Comparison of ENCODE assay signal across 17 mouse cellular contexts in the genomic region with DNA sequence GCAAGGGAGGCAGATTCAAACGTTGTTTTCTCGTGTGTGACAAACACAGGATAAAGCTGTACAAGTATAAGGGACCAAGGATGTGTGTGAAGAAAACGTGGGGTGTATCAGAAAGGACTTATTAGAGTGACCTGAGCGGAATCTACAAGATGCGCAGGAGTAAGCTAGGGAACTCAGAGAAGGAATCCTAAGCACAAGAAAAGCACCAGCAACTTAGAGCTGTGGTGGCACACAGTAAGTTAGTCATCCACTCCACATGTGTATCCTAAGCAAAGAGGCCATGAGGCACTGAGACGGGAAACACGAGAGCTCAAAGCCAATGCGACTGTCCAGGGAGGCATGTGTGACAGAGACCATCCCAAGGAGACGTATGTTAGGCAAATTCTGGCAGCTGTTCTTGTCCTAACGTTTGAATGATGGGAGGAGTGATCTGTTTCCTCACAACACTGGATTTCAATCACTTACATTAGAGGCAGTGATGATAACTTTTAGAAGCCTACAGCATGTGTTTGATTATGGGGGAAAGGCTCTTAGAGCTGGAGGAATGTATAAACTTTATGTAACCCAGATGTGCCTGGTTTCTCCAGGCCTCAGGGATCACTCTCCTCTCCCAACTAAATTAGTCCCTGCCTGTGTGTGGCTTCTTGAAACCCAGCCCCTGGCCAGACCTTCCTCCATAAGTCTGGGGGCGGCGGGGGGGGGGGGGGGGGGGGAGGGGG. TPM values are rescaled to one million over a fixed set of nuclear protein-coding genes. Genes with fewer than 3 reads are reported as not detected.
DNase-seq lines count a peak whose midpoint lies in the region; ATAC-seq lines count a peak whose summit lies in the region.
"Had no signal": no experiment of that assay in that cellular context is flagged by ENCODE, and none has a peak within 500 bp of the region (broad histone marks: within the 10 kb centered on the region; RNA-seq: fewer than 3 reads in every experiment).

No protein-coding gene starts in this region.

- no peak overlapping the region for H3K9ac ChIP-seq in kidney, embryonic 16.5 days (replicated peaks; ENCODE audit: low read length)
- no peak overlapping the region for H3K9ac ChIP-seq in stomach, embryonic 15.5 days
- no peak overlapping the region for H3K9ac ChIP-seq in midbrain, embryonic 13.5 days (replicated peaks)

- no peaks in the 10 kb centered on the region for H3K9me3 ChIP-seq in kidney, embryonic 16.5 days (ENCODE audit: low read length)
- H3K9me3 ChIP-seq in stomach, embryonic 15.5 days, result no peaks in the 10 kb centered on the region
- H3K9me3 ChIP-seq in midbrain, embryonic 13.5 days, result no peaks in the 10 kb centered on the region

- H3K27me3 ChIP-seq in kidney, embryonic 16.5 days (ENCODE audit: insufficient read depth, low read length), result no peaks in the 10 kb centered on the region
- H3K27me3 ChIP-seq in stomach, embryonic 15.5 days (replicated peaks), result no peaks in the 10 kb centered on the region
- H3K27me3 ChIP-seq in midbrain, embryonic 13.5 days, result no peaks in the 10 kb centered on the region

- H3K4me2 ChIP-seq in kidney, embryonic 16.5 days (replicated peaks; ENCODE audit: low read depth, low read length), result no peak overlapping the region
- no peak overlapping the region for H3K4me2 ChIP-seq in stomach, embryonic 15.5 days
- no peak overlapping the region for H3K4me2 ChIP-seq in midbrain, embryonic 13.5 days (replicated peaks)

- WGBS in kidney, embryonic 16.5 days, result 48% methylated on average over 10 of the region's 12 CpGs
- WGBS in stomach, embryonic 15.5 days, result 43% methylated on average over 10 of the region's 12 CpGs
- 63% methylated on average over 10 of the region's 12 CpGs for WGBS in midbrain, embryonic 13.5 days

- ATAC-seq in kidney, embryonic 16.5 days (ENCODE audit: low FRiP score, low TSS enrichment), result no peak
- no peak for ATAC-seq in stomach, embryonic 15.5 days (ENCODE audit: insufficient read depth, low FRiP score, low read depth)
- no peak for ATAC-seq in frontal cortex, adult (ENCODE audit: low TSS enrichment)
- no peak for ATAC-seq in megakaryocyte, adult 5-6 weeks (ENCODE audit: poor library complexity, severe bottlenecking)
- no peak for ATAC-seq in midbrain, embryonic 13.5 days

- H3K36me3 ChIP-seq in kidney, embryonic 16.5 days (ENCODE audit: insufficient read depth, low read length), result 0 out of 2 replicates have a peak, but pooled peaks cover 6% of the 10 kb centered on the region
- no peaks in the 10 kb centered on the region for H3K36me3 ChIP-seq in stomach, embryonic 15.5 days
- H3K36me3 ChIP-seq in midbrain, embryonic 13.5 days, result peaks cover 7% of the 10 kb centered on the region

- no peak overlapping the region for H3K4me3 ChIP-seq in kidney, embryonic 16.5 days (ENCODE audit: low read length)
- no peak overlapping the region for H3K4me3 ChIP-seq in stomach, embryonic 15.5 days (replicated peaks)
- H3K4me3 ChIP-seq in midbrain, embryonic 13.5 days (replicated peaks), result no peak overlapping the region

- peaks cover 11% of the 10 kb centered on the region for H3K4me1 ChIP-seq in kidney, embryonic 16.5 days (ENCODE audit: insufficient read depth, low read length)
- H3K4me1 ChIP-seq in stomach, embryonic 15.5 days, result peaks cover 6% of the 10 kb centered on the region; the same call in 1 of the 2 replicates
- H3K4me1 ChIP-seq in midbrain, embryonic 13.5 days (replicated peaks), result peaks cover 13% of the 10 kb centered on the region

- peak overlapping the region; percentile 55; the same call in 1 of the 2 replicates for H3K27ac ChIP-seq in kidney, embryonic 16.5 days (ENCODE audit: low read length)
- peak overlapping the region; percentile 59; the same call in 1 of the 2 replicates for H3K27ac ChIP-seq in stomach, embryonic 15.5 days
- H3K27ac ChIP-seq in midbrain, embryonic 13.5 days, result no peak overlapping the region

- no peak for DNase-seq in kidney, postnatal 36 days
- peak; percentile 78 for DNase-seq in embryo, embryonic 11 days
- DNase-seq in hindlimb bud, embryonic 11.5 days (ENCODE audit: extremely low spot score, low read depth, low spot score), result peak; percentile 97
- DNase-seq: cerebellum, adult 9-11 months; lung, adult 18-20 months; retina, postnatal 1 day; thymus, postnatal 25 days had no signal

RNA-seq across cellular contexts. Expression of a gene that starts 2.3 kb away (rescaled TPM):
- polyA plus RNA-seq in kidney, embryonic 16.5 days (2015; fragmentation: Nextera tagmentation; extraction: Ambion mirVana), result 26.2 and 27.1 TPM in 2 replicates
- polyA plus RNA-seq in stomach, embryonic 15.5 days (2015; fragmentation: Nextera tagmentation; extraction: Ambion mirVana), result 17.7 and 19.7 TPM in 2 replicates
- 10.3 and 10.5 TPM in 2 replicates for total RNA-seq in megakaryocyte, adult 5-6 weeks (2015)
- total RNA-seq in megakaryocyte, adult 5-6 weeks (2017), result 14.6 and 24.0 TPM in 2 replicates
- 22.1 and 25.7 TPM in 2 replicates for polyA plus RNA-seq in midbrain, embryonic 13.5 days (2015; fragmentation: Nextera tagmentation; extraction: Ambion mirVana)

RNA-seq across cellular contexts. Expression of a gene that starts 33.1 kb away (rescaled TPM):
- polyA plus RNA-seq in kidney, embryonic 16.5 days (2015; fragmentation: Nextera tagmentation; extraction: Ambion mirVana), result not detected in 2 replicates
- polyA plus RNA-seq in stomach, embryonic 15.5 days (2015; fragmentation: Nextera tagmentation; extraction: Ambion mirVana), result not detected in 2 replicates
- not detected in 2 replicates for total RNA-seq in megakaryocyte, adult 5-6 weeks (2015)
- total RNA-seq in megakaryocyte, adult 5-6 weeks (2017), result not detected in 2 replicates
- polyA plus RNA-seq in midbrain, embryonic 13.5 days (2015; fragmentation: Nextera tagmentation; extraction: Ambion mirVana), result 0.16 TPM in 1 of 2 replicates, not detected in the other
- total RNA-seq: granulocyte monocyte progenitor cell, adult 5-6 weeks; heart, postnatal 25 days; left cerebral cortex, postnatal 25 days; megakaryocyte-erythroid progenitor cell, adult 5-6 weeks had no signal
- polyA plus RNA-seq: kidney, embryonic 14.5 days had no signal

RNA-seq across cellular contexts. Expression of a gene that starts 44.8 kb away (rescaled TPM):
- not detected in 2 replicates for polyA plus RNA-seq in kidney, embryonic 16.5 days (2015; fragmentation: Nextera tagmentation; extraction: Ambion mirVana)
- polyA plus RNA-seq in stomach, embryonic 15.5 days (2015; fragmentation: Nextera tagmentation; extraction: Ambion mirVana), result not detected in 2 replicates
- total RNA-seq in megakaryocyte, adult 5-6 weeks (2015), result not detected in 2 replicates
- not detected in 2 replicates for total RNA-seq in megakaryocyte, adult 5-6 weeks (2017)
- polyA plus RNA-seq in midbrain, embryonic 13.5 days (2015; fragmentation: Nextera tagmentation; extraction: Ambion mirVana), result 0.17 TPM in 2 replicates
- total RNA-seq: heart, postnatal 25 days; left cerebral cortex, postnatal 25 days; megakaryocyte-erythroid progenitor cell, adult 5-6 weeks had no signal
- polyA plus RNA-seq: kidney, embryonic 14.5 days had no signal

Comparison
In these comparisons a context has a peak if more than half of its experiments do, and no peak if none do; other contexts are left out.
1. DNase-seq: peak in embryo, embryonic 11 days (single experiment) and hindlimb bud, embryonic 11.5 days (single experiment); none in kidney, postnatal 36 days (0 of 2).